Mouse (Mus musculus) hindbrain, embryonic 10.5 days (tissue): Measurements from ENCODE around the gene Smad1. TPM values are rescaled to one million over a fixed set of nuclear protein-coding genes. Genes with fewer than 3 reads are reported as not detected.

Experiments used
- DNase-seq: peaks from one replicate; pipeline ENCODE4 v3.0.0-alpha.2; 2017; ENCODE audit warnings: low spot score
- H3K27ac ChIP-seq: fragments of 300-500 bp; sonication (generic); 2 replicates; pipeline ENCODE4 v1.5.1; 2016; ENCODE audit warnings: mild to moderate bottlenecking, moderate library complexity
- H3K27me3 ChIP-seq: fragments of 300-500 bp; sonication (generic); 2 replicates; pipeline ENCODE4 v1.6.1; 2016; ENCODE audit warnings: mild to moderate bottlenecking; ENCODE audit not compliant: poor library complexity, insufficient read depth, severe bottlenecking
- H3K36me3 ChIP-seq: fragments of 300-500 bp; sonication (generic); 2 replicates; pipeline ENCODE4 v1.6.1; 2016; ENCODE audit warnings: mild to moderate bottlenecking, moderate library complexity
- H3K4me1 ChIP-seq: fragments of 300-500 bp; sonication (generic); replicated peaks from 2 replicates; pipeline ENCODE4 v1.6.1; 2016; ENCODE audit warnings: mild to moderate bottlenecking
- H3K4me3 ChIP-seq: fragments of 300-500 bp; sonication (generic); 2 replicates; pipeline ENCODE4 v1.5.1; 2016; ENCODE audit warnings: mild to moderate bottlenecking, moderate library complexity
- H3K9me3 ChIP-seq: fragments of 300-500 bp; sonication (generic); 2 replicates; pipeline ENCODE4 v1.6.1; 2016; ENCODE audit warnings: mild to moderate bottlenecking, moderate library complexity
- WGBS: fragments of 180-500 bp; shearing (Covaris S2); methylation state at CpG from one replicate; pipeline ENCODE4 v1.1.7; 2016; 5-methylcytosine and 5-hydroxymethylcytosine counted together
- polyA plus RNA-seq: library from polyadenylated mRNA; unstranded; fragments of >200 nt; fragmentation: Nextera tagmentation; extraction: Ambion mirVana; gene quantifications from 2 replicates; pipeline ENCODE4 v1.2.1, GENCODE M21; 2016

The Smad1 gene
- polyA plus RNA-seq, 1 experiment from 2014 or later = 45.9 TPM

- DNase-seq = no peak
- WGBS = 90% methylated on average over 9 of the region's 9 CpGs
- H3K27me3 ChIP-seq = no peaks in the 10 kb centered on the region
- H3K4me3 ChIP-seq = no peak overlapping the region
- no peak overlapping the region for H3K27ac ChIP-seq
- no peaks in the 10 kb centered on the region for H3K9me3 ChIP-seq
- peaks cover 17% of the 10 kb centered on the region for H3K36me3 ChIP-seq
- peaks cover 30% of the 10 kb centered on the region for H3K4me1 ChIP-seq
Measured at GRCm38 (mm10) chr8:79376648-79377047, 22.7 kb downstream of the Smad1 start.

- 86% methylated on average over 5 of the region's 5 CpGs for WGBS
- Histone ChIP-seq H3K27ac (no peak overlapping the region), H3K9me3 (no peaks in the 10 kb centered on the region), H3K27me3 (no peaks in the 10 kb centered on the region), H3K4me1 (peaks cover 23% of the 10 kb centered on the region), H3K4me3 (no peak overlapping the region), H3K36me3 (peaks cover 26% of the 10 kb centered on the region)
- DNase-seq = no peak
Measured at GRCm38 (mm10) chr8:79375775-79376123, 23.6 kb downstream of the Smad1 start.

GRCm38 (mm10) chr8:79375074-79375774 lies 24.1 kb downstream of the Smad1 start:
- Histone ChIP-seq H3K27me3 (no peaks in the 10 kb centered on the region), H3K4me1 (peaks cover 18% of the 10 kb centered on the region), H3K27ac (no peak overlapping the region), H3K4me3 (no peak overlapping the region), H3K36me3 (peaks cover 32% of the 10 kb centered on the region), H3K9me3 (no peaks in the 10 kb centered on the region)
- 79% methylated on average over 13 of the region's 13 CpGs for WGBS
- no peak for DNase-seq

- H3K4me3 ChIP-seq = no peak overlapping the region
- H3K27me3 ChIP-seq = no peaks in the 10 kb centered on the region
- H3K4me1 ChIP-seq = 0 out of 2 replicates have a peak, but pooled peaks cover 12% of the 10 kb centered on the region
- no peak for DNase-seq
- H3K27ac ChIP-seq = no peak overlapping the region
- H3K36me3 ChIP-seq = peaks cover 40% of the 10 kb centered on the region
- H3K9me3 ChIP-seq = no peaks in the 10 kb centered on the region
- 82% methylated on average over 5 of the region's 5 CpGs for WGBS
Measured at GRCm38 (mm10) chr8:79374410-79374809, 24.9 kb downstream of the Smad1 start.

GRCm38 (mm10) chr8:79373563-79373962 lies 25.8 kb downstream of the Smad1 start:
- H3K4me1 ChIP-seq = 0 out of 2 replicates have a peak, but pooled peaks cover 7% of the 10 kb centered on the region
- H3K4me3 ChIP-seq = no peak overlapping the region
- 94% methylated on average over 6 of the region's 6 CpGs for WGBS

GRCm38 (mm10) chr8:79372960-79373359 lies 26.4 kb downstream of the Smad1 start:
- WGBS = 93% methylated on average over 8 of the region's 8 CpGs
- no peaks in the 10 kb centered on the region for H3K27me3 ChIP-seq
- H3K27ac ChIP-seq = no peak overlapping the region
- H3K36me3 ChIP-seq = peaks cover 54% of the 10 kb centered on the region
- H3K4me3 ChIP-seq = no peak overlapping the region
- no peak for DNase-seq
- no peaks in the 10 kb centered on the region for H3K9me3 ChIP-seq
- H3K4me1 ChIP-seq = 0 out of 2 replicates have a peak, but pooled peaks cover 4% of the 10 kb centered on the region

More at GRCm38 (mm10) chr8:79373563-79373962, 25.8 kb downstream of the Smad1 start:
- H3K27ac ChIP-seq = no peak overlapping the region
- no peak for DNase-seq
- no peaks in the 10 kb centered on the region for H3K9me3 ChIP-seq
- H3K27me3 ChIP-seq = no peaks in the 10 kb centered on the region
- H3K36me3 ChIP-seq = peaks cover 48% of the 10 kb centered on the region

- Histone ChIP-seq H3K4me1 (0 out of 2 replicates have a peak, but pooled peaks cover 4% of the 10 kb centered on the region), H3K9me3 (no peaks in the 10 kb centered on the region), H3K36me3 (peaks cover 59% of the 10 kb centered on the region), H3K27ac (no peak overlapping the region), H3K4me3 (no peak overlapping the region), H3K27me3 (no peaks in the 10 kb centered on the region)
- no peak for DNase-seq
- WGBS = 86% methylated on average over 9 of the region's 9 CpGs
Measured at GRCm38 (mm10) chr8:79372521-79372920, 26.8 kb downstream of the Smad1 start.

GRCm38 (mm10) chr8:79372084-79372483 lies 27.2 kb downstream of the Smad1 start:
- 0 out of 2 replicates have a peak, but pooled peaks cover 4% of the 10 kb centered on the region for H3K4me1 ChIP-seq
- H3K36me3 ChIP-seq = peaks cover 59% of the 10 kb centered on the region
- no peaks in the 10 kb centered on the region for H3K9me3 ChIP-seq
- no peaks in the 10 kb centered on the region for H3K27me3 ChIP-seq
- no peak overlapping the region for H3K27ac ChIP-seq
- 92% methylated on average over 9 of the region's 9 CpGs for WGBS
- no peak for DNase-seq
- no peak overlapping the region for H3K4me3 ChIP-seq

GRCm38 (mm10) chr8:79370646-79371290 lies 28.6 kb downstream of the Smad1 start:
- Histone ChIP-seq H3K36me3 (peaks cover 63% of the 10 kb centered on the region), H3K4me1 (0 out of 2 replicates have a peak, but pooled peaks cover 4% of the 10 kb centered on the region), H3K4me3 (no peak overlapping the region), H3K9me3 (no peaks in the 10 kb centered on the region), H3K27ac (no peak overlapping the region), H3K27me3 (no peaks in the 10 kb centered on the region)
- DNase-seq = no peak
- WGBS = 92% methylated on average over 12 of the region's 12 CpGs

- H3K4me1 ChIP-seq = no peaks in the 10 kb centered on the region
- H3K36me3 ChIP-seq = peaks cover 79% of the 10 kb centered on the region
- 96% methylated on average over 6 of the region's 6 CpGs for WGBS
- no peak overlapping the region for H3K27ac ChIP-seq
- no peak for DNase-seq
- H3K27me3 ChIP-seq = no peaks in the 10 kb centered on the region
- no peak overlapping the region for H3K4me3 ChIP-seq
- no peaks in the 10 kb centered on the region for H3K9me3 ChIP-seq
Measured at GRCm38 (mm10) chr8:79369163-79369562, 30.2 kb downstream of the Smad1 start.

GRCm38 (mm10) chr8:79367959-79368358 lies 31.4 kb downstream of the Smad1 start:
- WGBS = 93% methylated on average over 4 of the region's 4 CpGs
- Histone ChIP-seq H3K4me3 (no peak overlapping the region), H3K4me1 (no peaks in the 10 kb centered on the region), H3K27ac (no peak overlapping the region), H3K36me3 (peaks cover 91% of the 10 kb centered on the region), H3K27me3 (no peaks in the 10 kb centered on the region), H3K9me3 (no peaks in the 10 kb centered on the region)
- DNase-seq = no peak

- no peak for DNase-seq
- Histone ChIP-seq H3K27me3 (no peaks in the 10 kb centered on the region), H3K9me3 (no peaks in the 10 kb centered on the region), H3K4me3 (no peak overlapping the region), H3K36me3 (peaks cover 90% of the 10 kb centered on the region), H3K4me1 (no peaks in the 10 kb centered on the region), H3K27ac (no peak overlapping the region)
- 87% methylated on average over 12 of the region's 12 CpGs for WGBS
Measured at GRCm38 (mm10) chr8:79367350-79367749, 32.0 kb downstream of the Smad1 start.

- 94% methylated on average over 9 of the region's 9 CpGs for WGBS
- no peaks in the 10 kb centered on the region for H3K9me3 ChIP-seq
- peaks cover 3% of the 10 kb centered on the region for H3K4me1 ChIP-seq
- H3K36me3 ChIP-seq = peaks cover 82% of the 10 kb centered on the region
- no peak overlapping the region for H3K27ac ChIP-seq
- DNase-seq = no peak
- no peak overlapping the region for H3K4me3 ChIP-seq
- H3K27me3 ChIP-seq = no peaks in the 10 kb centered on the region
Measured at GRCm38 (mm10) chr8:79366227-79366626, 33.1 kb downstream of the Smad1 start.
